Mouse (Mus musculus) small intestine, adult 2 months (tissue): Measurements from ENCODE around the gene Actn1.

Source experiments
- CTCF ChIP-seq: fragments of 200-500 bp; IDR thresholded peaks from 2 replicates; pipeline ENCODE4 v1.5.1; 2012; ENCODE audit warnings: low read depth, mild to moderate bottlenecking, control low read depth, inconsistent platforms, low read length, moderate library complexity, mixed read lengths; ENCODE audit not compliant: insufficient replicate concordance, insufficient read length; ENCODE audit errors: extremely low read depth
- POLR2A ChIP-seq: fragments of 200-500 bp; IDR thresholded peaks from 2 replicates; pipeline ENCODE4 v1.6.1; 2012; ENCODE audit warnings: low read depth, mild to moderate bottlenecking, control low read depth, inconsistent platforms, low read length, moderate library complexity

DNA sequence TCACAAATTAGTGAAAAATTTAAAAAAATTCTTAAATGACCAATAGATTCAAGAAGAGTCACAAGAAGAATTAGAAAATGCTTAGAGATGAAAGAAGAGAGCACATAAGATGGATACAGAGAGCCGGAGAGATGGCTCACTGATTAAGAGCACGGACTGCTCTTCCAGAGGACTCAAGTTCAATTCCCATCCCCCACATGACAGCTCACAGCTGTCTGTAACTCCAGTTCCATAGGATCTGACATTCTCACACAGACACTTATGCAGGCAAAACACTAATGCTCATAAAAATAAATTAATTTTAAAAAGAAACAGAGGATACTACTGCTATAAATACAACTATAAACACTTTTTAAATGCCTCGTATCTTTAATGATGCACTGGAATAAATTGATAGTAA, 115.3 kb downstream of the Actn1 start:
- no peak for TF ChIP-seq POLR2A
- no peak for TF ChIP-seq CTCF
